Mouse (Mus musculus) hematopoietic stem cell, adult 5-6 weeks (primary cell): ENCODE results near the gene Pdzk1ip1. TPM values are rescaled to one million over a fixed set of nuclear protein-coding genes. Genes with fewer than 3 reads are reported as not detected.
A peak's percentile ranks its signal among the peaks of the same experiment; 100 is the strongest.

Experiments
- ATAC-seq, 2 experiments: fragments of 125-278 bp in 1 of 2; replicated peaks in 1 of 2; 2 replicates each; pipeline ENCODE4 v1.8.0; 2016 to 2017; ENCODE audit warnings: inconsistent platforms in 2 of 2, mild to moderate bottlenecking in 2 of 2, moderate number of reproducible peaks in 2 of 2, low read depth in 1 of 2, moderate TSS enrichment in 1 of 2; ENCODE audit not compliant: low FRiP score in 2 of 2, poor library complexity in 2 of 2, severe bottlenecking in 2 of 2, insufficient read depth in 1 of 2, low TSS enrichment in 1 of 2
- total RNA-seq: library from RNA; stranded (forward); fragments of 172-1452, 232-1000 nt; gene quantifications from 2 replicates; pipeline ENCODE4 v1.2.3, GENCODE M21; 2017

Gene Pdzk1ip1
- total RNA-seq = 26.4 and 37.5 TPM in 2 replicates

GRCm38 (mm10) chr4:115088611-115089338 lies at the start of gene Pdzk1ip1:
Pdzk1ip1 (plus strand) TSS chr4:115088708.
- ATAC-seq = peak; percentile 78 to 84

GRCm38 (mm10) chr4:115045621-115046020 lies 42.9 kb upstream of the Pdzk1ip1 start:
- no peak for ATAC-seq

DNA sequence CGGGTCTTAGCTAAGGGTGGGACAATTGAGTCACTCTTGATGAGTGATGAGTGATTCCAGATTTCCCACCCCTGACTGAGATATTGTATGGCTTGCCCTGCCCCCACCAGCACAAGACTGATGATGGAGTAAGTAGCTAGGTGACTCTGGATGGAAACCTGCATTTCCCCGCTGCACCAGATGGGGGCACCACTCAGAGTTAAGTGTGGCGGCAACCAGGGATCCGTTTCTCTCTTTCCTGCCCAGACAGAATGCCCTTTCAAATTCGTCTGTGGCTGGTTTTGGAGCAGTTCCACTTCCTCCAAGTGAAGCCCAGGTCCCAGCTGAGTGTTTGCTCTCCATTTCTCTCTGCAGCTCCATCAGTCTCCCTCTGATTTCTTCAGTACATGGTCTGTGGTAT lies 40.8 kb upstream of the Pdzk1ip1 start:
- peak; percentile 62 to 77 for ATAC-seq

GRCm38 (mm10) chr4:115048190-115048589 lies 40.3 kb upstream of the Pdzk1ip1 start:
- peak in 1 of 2 experiments; percentile 25; a peak in 2 of 4 replicates for ATAC-seq

DNA sequence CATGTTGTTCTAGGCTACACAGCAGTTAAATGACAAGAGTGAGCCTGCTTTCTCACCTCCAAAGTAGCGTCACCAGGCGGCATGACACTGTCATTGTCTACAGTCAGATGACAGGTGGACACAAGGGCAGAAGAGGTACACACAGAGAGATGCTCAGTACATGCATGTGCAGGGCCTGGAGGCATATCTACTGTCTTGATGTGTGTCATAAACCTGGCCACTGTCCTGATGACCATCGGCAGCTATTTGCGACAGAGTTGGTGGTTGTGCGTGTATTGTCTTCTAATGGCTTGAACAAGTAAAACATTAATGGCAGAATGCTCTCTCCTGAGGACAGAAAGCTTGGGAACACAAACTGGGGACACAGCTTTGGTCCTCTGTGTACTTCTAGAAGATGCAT lies 37.3 kb upstream of the Pdzk1ip1 start:
- ATAC-seq = no peak

- ATAC-seq = peak; percentile 18 to 36
Observed at GRCm38 (mm10) chr4:115052343-115053005, 36.0 kb upstream of the Pdzk1ip1 start.

GRCm38 (mm10) chr4:115055044-115055443 lies 33.5 kb upstream of the Pdzk1ip1 start:
- no peak for ATAC-seq

DNA sequence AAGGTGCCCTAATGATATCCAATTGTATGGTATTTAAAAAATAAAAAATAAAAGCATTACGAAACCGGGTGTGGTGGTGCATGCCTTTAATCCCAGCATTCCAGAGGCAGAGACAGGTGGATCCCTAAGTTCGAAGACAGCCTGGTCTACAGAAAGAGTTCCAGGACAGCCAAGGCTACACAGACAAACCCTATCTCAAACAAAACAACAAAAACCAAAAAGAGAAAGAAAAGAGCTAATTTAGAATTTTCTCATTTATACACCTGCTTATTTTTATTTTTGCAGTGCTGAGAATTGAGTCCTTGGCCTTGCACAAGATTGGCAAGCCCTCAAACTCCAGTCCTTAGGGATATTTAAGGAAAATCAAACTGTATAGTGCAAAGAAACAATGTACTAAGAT lies 32.8 kb upstream of the Pdzk1ip1 start:
- ATAC-seq = no peak

- peak; percentile 15 to 39 for ATAC-seq
Observed at GRCm38 (mm10) chr4:115056371-115056920, 32.1 kb upstream of the Pdzk1ip1 start, which contains the start of gene Tal1. Tal1 (plus strand) TSS chr4:115056426.

- peak; percentile 58 to 75 for ATAC-seq
Observed at GRCm38 (mm10) chr4:115056921-115057673, 31.4 kb upstream of the Pdzk1ip1 start.

DNA sequence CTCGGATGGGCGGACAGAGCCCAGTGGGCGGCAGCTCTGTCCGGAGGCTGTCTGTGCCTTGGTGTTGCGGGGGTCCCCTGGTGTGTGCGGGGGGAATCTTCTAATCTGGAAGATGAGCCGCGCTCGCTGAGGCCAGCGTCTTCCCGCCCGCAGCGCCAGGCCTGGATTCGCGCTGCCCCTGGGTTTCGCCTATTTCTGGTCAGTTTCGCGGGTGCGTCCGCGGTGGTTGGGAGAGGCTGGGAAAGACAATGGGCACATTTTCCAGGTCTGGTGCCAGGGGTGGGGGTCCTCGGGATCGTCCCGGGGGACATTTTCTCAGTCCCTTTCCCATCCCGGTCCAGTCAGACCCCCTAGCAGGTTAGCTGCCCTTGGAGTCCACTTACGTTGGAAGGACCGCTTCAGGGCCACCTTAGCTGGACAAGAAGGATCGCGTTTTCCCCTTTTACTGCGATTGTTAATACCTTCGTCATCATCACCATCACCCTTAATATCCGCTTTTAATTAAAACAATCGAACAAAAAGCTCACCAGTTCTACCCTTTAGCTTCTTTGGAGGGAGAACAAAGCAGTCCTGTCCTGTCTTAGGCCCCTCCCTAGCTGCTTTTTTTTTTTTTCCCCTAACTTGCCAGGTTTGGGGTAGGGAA lies 30.7 kb upstream of the Pdzk1ip1 start:
- no peak for ATAC-seq

GRCm38 (mm10) chr4:115058317-115058761 lies 30.2 kb upstream of the Pdzk1ip1 start:
- ATAC-seq = no peak

DNA sequence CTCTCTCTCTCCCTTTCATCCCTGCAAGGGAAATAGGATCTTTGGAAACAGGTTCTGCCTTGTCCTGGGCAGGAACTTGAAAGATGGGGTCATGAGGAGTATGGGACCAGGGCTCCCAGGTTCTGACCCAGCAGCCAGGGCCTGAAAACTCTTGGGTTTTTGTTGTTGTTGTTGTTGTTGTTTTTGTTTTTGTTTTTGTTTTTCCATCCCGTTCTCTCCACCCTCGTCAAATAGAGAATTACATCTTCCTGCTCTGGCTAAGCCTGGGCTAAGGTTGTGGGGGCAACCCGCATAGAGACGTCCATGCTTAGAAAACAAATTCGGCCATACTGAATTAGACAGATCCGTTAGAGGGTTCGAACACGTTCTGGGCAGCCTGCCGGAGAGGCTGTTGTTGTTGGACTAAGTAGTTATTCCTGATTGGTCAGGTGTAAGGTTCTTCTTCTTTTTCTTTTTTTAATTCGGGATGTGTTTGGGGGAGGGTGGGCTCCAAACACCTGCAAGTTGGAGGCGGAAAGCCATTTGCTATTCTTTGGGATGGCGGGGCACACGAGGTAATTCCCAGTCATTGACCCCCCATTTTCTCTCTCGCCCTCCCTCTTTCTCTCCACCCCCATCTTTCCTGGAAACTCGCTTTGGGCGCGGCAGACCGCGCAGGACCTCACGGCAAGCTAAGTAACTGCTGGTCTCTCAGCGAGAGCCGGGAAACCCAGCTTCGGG lies 29.5 kb upstream of the Pdzk1ip1 start:
- no peak for ATAC-seq

DNA sequence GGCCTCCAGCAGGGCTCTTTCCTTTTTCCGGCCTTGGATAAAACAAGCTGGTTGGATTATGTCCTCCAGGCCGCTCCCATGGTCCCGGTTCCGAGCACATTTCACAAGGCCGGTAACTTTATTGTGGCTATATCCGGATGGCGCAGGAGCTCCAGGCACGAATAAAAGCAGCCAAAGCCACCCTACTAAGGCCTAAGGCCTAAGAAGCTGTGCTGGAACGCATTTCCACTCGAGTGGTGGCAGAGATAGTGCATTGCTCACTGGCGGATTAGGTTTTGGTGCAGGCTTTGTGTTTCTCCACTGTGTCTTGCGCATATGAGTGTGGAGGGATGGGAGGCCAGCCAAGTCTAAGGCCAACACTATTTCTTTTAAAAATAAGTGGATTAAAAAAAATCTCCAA lies 28.6 kb upstream of the Pdzk1ip1 start:
- ATAC-seq = no peak

DNA sequence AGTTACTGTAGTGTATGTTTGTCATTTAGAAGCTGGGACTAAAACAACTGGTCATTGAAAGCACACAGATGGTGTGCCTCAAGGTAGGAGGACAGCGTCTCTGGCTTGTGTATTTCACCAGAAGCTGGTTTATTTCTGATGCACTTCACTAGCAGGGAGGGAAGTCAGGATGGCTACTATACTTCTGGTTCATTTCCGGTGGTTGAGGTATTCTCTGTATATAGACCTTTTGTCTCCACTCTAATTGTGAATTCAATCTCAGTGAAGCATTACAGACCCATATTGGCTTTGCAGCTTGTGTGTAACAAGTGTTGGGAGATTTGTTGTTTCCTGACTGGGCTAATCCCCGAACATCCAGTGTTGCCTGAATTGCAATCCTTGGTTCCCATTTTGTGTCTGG lies 27.8 kb upstream of the Pdzk1ip1 start:
- ATAC-seq = no peak

DNA sequence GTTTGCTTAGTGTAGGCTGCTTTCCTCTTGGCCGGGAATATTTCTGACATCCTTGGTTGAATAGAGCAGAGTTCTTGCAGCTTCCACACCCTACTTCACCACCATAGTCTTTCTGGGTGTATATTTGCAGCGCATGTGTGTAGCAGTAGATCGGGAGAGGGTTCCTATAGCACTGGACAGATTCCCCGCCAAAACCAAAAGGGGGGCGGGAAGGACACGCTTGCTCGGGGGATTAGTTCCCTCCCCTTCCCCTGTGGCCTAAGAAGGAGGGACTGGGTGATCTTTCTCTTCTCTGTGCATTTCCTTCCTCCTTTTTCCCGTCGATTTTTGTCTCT lies 26.0 kb upstream of the Pdzk1ip1 start:
- ATAC-seq = peak; percentile 49 to 52; a peak in 2 of 4 replicates
